Mouse (Mus musculus): ENCODE measurements around the gene Kdm8. TPM values are rescaled to one million over a fixed set of nuclear protein-coding genes. Genes with fewer than 3 reads are reported as not detected.

The Kdm8 gene
- total RNA-seq, 2 experiments from 2014 or later = 4.1 to 5.1 TPM

DNA sequence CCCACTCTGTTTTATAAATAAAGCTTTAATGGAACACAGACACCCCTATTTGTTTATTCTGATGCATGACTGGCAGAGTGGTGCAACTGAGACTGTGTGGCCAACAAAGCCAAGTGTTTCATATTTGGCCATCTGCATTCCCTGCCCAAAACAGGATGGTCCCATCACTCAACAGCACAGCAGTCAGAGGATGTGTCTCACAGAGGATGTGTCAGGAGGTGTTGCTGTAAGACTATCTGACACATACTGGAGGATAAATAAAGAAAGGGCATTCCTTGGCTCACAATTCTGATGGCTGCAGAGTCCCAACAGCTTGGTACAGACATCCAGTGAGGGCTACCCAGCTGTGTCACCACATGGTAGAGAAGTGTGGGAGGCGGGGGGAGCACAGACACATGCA is 6.2 kb downstream of the Kdm8 start:
- DNase-seq (ENCODE audit: low spot score in 2 of 2) = no peak
- intact Hi-C loops (cut with DNase I) = no loop called here

DNA sequence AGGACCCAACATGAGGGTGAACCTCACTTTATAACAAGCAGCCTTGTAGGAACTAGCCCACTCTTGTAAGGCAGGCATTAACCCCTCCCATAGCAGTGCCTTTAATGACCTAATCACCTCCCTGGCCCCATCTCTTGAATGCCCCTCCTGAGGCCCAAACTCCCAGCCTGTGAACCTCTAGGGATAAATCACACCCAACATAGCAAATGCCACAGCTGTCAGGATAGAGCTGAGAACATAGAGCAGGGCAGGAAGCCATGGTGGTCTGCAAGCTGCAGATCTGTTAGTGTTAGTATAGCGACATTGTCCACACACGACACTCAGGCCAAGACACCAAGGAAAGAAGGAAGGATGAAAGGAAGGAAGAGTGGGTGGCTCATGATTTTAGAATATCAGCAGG is 6.6 kb downstream of the Kdm8 start:
- DNase-seq (ENCODE audit: low spot score in 2 of 2) = no peak
- intact Hi-C loops (cut with DNase I) = no loop called here

DNA sequence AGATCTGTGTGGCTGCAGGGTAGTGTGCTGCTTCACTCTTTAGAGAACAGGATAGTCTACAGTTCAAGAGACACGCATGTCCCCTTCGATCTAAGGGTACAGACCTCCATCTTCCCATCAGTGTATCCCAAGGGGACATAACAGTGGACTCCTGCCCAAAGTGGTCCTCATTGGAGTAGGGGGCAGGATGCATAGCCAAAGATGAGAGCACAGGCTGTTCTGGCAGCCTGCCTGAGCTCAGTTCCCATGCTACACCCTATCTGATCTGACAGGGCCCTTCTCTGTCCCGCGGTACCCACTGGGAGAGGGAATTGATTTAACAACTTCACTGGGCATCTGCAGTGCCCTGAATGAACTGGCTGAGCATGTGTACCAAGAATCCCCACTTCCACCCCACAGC is 9.2 kb downstream of the Kdm8 start:
- DNase-seq (ENCODE audit: low spot score in 2 of 2) = no peak
- intact Hi-C loops (cut with DNase I) = no loop called here

DNA sequence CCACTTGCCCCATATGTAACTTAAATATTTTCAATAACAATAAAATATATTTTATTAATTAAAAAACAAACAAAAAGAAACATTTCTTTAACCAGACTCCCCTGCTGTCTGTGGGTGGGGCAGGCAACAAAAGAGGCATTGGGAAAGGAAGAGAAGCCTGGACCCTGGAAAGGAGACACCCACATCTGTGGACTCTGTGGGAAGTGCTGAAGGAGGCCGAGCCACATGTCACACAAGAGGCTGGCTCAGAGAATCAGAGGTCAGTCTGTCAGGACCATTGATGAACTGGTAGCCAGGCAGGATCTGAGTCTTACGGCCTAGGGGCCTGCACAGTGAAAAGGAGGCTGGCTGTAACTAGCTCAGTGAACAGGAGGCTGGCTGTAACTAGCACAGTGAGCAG is 17.7 kb downstream of the Kdm8 start:
- intact Hi-C loops (cut with DNase I) = no loop called here
- no peak for DNase-seq (ENCODE audit: low spot score in 2 of 2)

DNA sequence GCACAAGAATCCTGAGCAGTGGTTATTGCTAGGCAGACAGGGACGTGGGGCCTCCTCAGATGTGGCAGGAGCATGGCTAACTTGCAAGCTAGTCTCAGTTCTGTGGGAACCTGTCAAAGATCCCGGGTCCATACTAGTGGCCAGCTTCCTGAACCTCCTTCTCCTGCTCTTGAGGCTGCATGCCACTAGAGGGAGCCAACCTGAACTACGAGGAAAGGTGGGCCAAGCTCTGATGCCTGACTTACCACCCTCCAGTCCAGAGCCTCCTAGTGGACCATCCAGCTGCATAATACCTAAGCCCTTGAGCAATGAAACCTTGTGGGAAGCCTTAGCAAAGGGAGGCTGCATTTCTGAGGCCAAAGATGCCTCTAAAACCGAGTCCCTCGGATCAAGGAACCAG is 25.5 kb downstream of the Kdm8 start:
- DNase-seq (ENCODE audit: low spot score in 2 of 2) = peak; percentile 53 to 63
- intact Hi-C loops (cut with DNase I) = loop anchor here (2.0 kb wide), 1 partner anchor 169 kb away; no protein-coding TSS in a partner anchor

DNA sequence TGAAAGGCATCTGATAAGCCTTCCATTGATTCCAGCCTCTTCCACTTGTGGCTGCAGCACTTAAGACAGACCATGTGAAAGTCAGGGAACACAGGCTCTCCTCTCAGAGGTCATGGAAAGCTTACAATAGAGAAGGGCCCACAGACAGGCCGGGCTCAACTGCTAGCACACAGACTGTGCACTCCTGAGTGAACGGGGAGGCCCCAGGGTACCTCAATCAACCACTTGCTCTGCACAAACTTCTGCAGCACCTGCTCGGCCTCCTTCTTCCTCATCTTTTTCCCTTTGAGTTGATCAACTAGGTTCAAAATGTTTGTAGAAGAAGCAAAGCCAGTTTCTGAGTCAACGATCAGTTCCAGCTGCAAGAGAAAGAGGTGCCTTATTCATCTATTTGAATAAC is 26.4 kb downstream of the Kdm8 start:
- intact Hi-C loops (cut with DNase I) = loop anchor here (2.0 kb wide), 1 partner anchor 168 kb away; no protein-coding TSS in a partner anchor

DNA sequence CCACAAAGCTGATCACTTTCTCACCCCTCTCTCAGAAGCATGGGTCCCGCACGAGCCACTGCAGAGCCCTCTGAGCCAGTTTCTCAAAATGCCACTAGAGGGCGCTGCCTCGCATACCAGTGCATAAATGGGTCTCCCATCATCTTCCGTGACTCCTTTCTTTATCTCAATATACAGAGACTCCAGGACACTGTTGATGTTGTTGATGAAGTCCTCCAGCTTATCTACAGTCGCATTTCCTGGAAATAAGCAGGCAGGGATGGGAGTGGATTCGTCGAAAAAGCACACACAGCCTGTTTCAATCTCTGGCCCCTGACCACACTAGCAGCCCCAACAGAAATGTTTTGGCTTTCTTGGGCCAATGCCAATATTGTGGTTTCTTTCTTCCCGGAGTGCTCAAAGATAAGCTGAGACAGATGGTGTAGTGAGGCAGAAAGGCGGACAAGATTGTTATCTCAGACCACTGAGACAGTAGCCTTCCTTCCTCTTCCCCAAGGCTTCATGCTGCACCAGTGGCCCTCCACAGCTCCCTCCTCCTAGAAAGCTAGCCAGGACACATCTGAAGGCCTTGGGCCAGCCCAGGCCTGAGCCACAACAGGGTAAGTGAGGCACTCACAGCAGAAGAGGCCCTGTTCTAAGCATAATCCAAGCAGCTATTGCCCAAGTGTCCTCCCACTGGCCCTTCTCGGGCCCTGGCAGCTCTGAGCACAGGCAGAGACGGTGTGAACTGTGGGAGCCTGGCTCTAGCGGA is 27.7 kb downstream of the Kdm8 start:
- DNase-seq (ENCODE audit: low spot score in 2 of 2) = peak; percentile 62 to 77
- intact Hi-C loops (cut with DNase I) = loop anchor here (1.0 to 2.0 kb wide), 2 partner anchors 109 to 167 kb away; no protein-coding TSS in a partner anchor

More for the DNA sequence above, 26.4 kb downstream of the Kdm8 start:
- DNase-seq (ENCODE audit: low spot score in 2 of 2) = no peak

DNA sequence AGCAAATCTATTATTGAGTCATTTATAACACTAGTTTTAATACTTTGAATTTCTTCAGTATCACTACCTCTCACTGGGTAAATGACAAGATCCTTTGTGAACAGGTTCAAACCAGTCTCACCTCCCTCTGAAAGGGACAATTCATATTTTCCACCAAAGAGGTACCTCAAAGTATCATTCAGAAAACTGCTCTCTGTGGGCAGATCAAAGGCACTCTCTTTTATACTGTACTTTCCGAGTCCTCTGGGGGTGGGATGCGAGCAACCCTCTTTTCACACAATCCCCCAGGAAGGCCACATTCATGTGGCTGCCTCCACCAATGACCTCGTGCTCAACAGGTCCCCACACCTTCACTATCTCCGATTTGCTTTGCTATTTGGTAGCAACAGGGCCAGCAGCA is 30.1 kb downstream of the Kdm8 start:
- intact Hi-C loops (cut with DNase I) = no loop called here
- DNase-seq (ENCODE audit: low spot score in 2 of 2) = no peak

DNA sequence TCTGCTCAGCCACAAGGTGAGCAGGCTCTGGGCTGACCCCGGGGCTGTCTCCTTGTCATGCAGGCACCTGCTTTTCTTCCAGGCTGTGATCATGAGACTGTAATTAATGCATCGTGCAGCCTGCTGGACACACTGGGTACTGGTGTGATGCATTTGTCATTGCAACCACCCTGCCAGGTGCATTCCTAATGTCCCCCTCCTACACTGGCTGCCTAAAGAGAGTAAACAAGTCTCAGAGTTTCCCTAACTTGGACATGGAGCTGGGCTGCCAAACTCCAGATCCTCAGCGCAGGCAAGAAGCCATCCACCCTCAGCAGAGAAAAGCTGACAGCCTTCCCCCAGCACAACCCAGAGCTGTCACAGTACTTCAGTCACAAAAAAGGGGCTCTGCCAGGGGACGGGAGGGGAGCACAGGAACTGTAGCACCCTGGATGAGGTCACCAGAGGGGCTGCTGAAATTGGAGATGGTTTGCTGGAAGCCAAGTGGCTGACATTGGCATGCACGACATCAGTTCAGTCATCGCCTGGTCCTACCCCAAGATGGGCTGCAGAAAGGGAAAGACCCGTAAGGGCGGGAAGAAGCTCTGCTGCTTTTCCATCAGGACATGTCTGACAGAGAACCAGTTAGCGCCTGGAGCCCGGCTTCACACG is 31.2 kb downstream of the Kdm8 start:
- DNase-seq (ENCODE audit: low spot score in 2 of 2) = no peak
- intact Hi-C loops (cut with DNase I) = no loop called here

DNA sequence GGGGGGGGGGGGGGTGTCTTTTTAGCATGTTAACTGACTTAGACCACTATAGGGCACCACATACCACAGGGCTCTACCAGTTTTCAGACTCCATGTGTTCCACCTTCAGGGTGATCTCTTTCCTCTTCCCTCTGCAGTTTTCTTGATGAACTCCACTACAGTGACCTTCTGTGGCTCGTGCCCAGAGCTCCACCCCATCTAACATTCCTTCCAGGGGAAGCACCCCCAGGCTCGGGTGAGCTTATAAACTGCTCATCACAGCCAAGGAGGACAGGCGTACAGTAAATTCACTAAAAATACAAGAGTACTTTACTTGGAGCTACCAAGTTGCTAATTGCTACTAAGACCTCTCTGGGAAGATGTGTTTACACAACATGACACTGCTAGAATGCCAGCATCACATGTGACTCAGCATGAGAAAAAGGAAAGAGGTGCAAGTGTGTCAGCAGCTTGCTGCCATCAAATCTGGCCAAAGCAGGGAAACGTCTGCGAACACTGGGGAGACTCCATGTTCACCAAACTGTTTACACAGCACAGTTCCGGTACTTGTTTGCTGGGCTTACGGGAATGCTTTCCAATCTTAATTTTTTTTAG is 34.0 kb downstream of the Kdm8 start:
- intact Hi-C loops (cut with DNase I) = no loop called here

DNA sequence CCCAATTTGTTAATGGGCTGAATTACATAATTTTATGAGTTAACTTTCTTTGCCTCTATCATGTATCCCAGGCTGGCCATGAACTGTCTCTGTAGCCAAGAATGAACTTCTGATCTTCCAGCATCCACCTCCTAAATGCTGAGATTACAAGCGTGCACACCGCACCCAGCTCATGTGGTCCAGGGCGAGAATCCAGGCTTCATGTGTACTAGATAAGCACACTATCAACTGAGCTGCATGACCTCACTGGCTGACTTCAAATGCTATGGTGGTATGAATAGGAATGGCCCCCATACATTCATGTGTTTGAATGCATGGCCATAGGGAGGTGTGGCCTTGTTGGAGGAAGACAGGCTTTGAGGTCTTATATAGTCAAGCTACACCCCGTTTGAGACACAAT is 36.0 kb downstream of the Kdm8 start:
- intact Hi-C loops (cut with DNase I) = no loop called here

More for the DNA sequence above, 34.0 kb downstream of the Kdm8 start:
- DNase-seq (ENCODE audit: low spot score in 2 of 2) = no peak

DNA sequence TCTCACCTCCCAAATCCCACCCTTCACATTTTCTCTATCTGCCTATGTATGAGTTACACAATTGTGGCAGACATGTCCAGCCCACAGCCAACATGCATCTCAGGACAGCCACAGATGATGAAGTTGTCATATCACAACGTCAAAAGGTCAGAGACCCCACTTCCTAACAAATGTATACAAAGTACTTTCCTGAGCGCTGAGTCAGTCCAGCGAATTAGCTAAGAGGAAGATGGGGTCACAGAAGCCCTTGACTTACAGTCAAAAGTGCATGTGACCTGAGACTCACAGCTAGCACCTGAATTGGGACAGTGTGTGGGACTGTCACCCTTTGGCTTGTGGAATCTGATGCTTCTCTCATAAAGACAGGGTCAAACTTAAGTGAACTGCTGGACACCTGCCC is 37.9 kb downstream of the Kdm8 start:
- intact Hi-C loops (cut with DNase I) = no loop called here
- no peak for DNase-seq (ENCODE audit: low spot score in 2 of 2)

More for the DNA sequence above, 36.0 kb downstream of the Kdm8 start:
- DNase-seq (ENCODE audit: low spot score in 2 of 2) = no peak

DNA sequence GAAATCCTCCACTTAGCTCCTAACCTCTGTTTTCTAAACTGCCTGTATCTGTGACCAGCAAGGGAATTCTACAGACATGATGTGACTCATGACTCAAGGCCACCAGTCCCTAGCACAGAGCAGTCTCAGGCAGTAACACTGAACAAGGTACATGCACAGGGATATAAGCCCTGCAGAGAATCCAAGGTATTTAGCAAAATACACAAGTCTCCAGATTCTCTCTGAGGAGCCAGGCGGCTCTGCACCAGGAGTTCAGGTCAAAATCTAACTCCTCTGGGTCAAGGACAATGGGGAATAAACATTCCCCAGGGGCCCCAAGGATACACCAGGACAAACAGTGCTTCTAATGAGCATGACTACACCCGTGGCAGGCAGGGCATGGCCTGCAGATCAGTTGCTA is 38.4 kb downstream of the Kdm8 start:
- intact Hi-C loops (cut with DNase I) = no loop called here
- no peak for DNase-seq (ENCODE audit: low spot score in 2 of 2)

DNA sequence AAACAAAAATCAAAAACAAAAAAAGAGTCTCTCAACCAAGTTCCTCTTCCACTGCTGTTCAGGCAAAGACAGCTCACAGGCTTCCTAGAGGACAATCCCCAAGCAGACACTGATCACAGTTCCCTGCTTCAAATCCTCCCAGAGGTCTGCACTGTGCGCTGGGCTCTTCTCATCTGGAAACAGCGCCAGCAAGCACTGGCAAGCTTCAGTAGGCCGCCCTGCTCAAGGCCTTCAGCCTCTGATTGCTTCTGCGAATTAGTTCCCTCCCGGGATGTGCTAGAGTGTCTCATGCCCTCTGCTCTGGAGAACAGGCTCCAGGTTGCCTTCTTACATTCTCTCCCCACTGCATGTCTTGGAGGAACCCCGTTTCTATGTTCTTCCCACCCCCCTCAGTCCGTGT is 40.3 kb downstream of the Kdm8 start:
- intact Hi-C loops (cut with DNase I) = no loop called here

DNA sequence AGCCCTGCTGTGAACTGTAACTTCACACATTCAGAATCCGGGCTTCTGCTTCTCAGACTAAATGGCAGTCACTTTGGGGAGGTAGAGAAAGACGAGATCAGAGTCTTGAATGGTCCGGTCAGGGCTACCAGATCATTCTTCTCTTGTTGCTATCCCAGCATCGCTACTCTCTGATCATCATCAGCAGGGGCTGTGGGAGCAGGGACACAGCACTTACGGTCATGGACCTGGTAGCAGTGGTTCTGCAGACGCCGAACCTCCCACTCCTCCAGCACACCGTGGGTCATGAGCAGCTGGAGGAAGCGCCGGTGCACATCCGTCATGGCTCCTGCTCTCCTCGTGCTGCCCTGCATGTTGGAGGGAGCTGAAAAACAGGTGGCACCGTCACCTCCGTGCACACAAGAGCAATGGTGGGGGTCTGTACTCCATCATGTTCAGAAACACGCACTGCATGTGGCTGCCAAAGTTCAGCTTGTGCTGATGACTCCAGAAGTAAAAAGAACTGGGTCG is 41.7 kb downstream of the Kdm8 start:
- intact Hi-C loops (cut with DNase I) = no loop called here
- no peak for DNase-seq (ENCODE audit: low spot score in 2 of 2)

More for the DNA sequence above, 40.3 kb downstream of the Kdm8 start:
- DNase-seq (ENCODE audit: low spot score in 2 of 2) = no peak

DNA sequence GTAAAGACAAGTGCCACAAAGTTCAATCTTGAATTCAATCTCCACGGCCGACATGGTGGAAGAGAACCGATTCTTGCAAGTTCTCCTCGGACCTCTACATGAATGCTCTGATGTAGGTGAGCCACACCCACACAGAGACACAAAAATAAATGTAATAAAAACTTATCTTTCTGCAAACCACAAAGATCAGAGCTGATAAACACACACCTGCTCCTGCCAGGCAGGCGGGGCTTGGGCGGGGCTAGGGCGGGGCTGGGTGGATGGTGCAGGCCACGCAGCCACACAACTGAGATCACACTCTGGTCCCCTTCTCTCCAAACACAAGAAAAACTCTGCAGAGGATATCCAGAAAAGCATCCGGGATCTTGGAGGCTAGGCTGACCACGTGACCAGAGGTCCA is 42.6 kb downstream of the Kdm8 start:
- DNase-seq (ENCODE audit: low spot score in 2 of 2) = no peak
- intact Hi-C loops (cut with DNase I) = no loop called here

DNA sequence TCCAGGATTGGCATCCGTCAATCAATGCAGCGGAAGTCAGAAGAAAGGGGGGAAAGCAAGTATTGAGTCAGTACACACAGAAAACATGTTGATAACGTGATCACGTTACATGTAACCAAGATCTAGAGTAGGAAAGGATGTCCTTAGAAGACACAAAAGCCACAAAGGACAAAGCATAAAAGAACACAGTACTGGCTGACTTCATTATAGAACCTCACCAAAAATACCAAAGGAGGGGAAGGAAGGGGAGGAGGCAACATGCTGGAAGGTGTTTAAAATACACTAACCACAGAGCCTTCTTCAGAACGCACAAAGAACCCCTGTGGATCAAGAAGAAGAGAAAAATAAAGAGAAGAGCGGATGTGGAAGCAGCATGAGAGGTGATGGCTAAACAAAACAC is 44.2 kb downstream of the Kdm8 start:
- DNase-seq (ENCODE audit: low spot score in 2 of 2) = no peak
- intact Hi-C loops (cut with DNase I) = no loop called here

DNA sequence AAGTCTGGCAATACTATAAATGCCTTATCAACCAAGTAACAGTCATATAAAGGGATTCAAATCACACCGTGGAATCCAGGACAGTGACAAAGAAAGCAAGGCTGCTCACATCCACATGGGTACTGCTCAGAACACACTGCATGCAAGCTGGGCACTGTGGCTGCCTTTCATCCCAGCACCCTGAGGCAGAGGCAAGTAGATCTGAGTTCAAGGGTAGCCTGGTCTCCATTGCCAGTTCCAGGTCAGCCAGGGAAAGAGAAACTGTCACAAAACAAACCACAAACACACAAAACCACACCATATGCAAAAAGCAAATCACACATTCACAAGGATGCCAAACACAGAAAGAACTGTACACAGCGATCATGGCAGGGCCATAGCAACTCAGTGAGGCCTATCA is 45.2 kb downstream of the Kdm8 start:
- intact Hi-C loops (cut with DNase I) = loop anchor here (5.0 kb wide), 2 partner anchors 63 to 93 kb away; partner anchors contain the start of gene Il4ra

DNA sequence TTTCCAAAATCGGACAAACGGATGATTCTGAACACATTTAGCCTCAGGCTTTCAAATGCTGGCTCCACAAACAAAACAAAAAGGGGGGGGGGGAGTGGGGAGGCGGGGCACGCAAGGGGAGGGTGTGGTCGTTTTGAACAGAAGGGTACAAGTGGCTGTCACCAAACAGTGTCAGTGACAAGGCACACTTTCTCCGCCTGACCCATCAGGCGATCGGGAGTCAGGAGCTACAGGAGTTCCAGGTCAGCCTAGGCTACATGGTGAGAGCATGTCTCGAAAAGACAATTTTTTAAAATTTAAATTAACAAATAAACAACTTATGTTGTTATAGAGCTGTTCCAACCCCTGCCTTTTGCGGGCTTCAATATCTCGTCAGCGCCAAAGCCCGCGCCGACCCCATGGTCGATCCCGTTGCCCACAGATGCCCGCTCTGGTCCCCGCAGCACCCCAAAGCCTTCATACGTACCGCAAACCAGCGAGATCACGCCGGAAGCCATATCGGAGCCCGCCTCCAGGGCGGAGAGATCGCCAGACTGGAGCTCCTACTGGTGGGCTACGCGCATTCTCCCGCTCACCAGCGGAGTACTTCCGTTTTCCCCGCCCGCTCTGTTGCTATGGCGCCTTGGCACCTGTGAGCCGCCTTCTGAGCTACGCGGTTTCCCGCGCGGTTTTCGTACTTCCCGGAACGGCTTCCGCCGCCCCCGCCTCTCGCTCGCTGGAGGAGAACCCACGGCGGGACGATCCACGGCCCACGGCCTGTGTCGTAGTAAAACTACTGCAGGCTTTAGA is 46.7 kb downstream of the Kdm8 start, which contains the start of gene Nsmce1:
Gene Nsmce1 (minus strand): TSS at position 650 of the 789 bp plus-strand sequence.
- intact Hi-C loops (cut with DNase I) = loop anchor here (5.0 kb wide), 2 partner anchors 61 to 91 kb away; partner anchors contain the start of gene Il4ra
- peak; percentile 95 to 96 for DNase-seq (ENCODE audit: low spot score in 2 of 2)

More for the DNA sequence above, 45.2 kb downstream of the Kdm8 start:
- no peak for DNase-seq (ENCODE audit: low spot score in 2 of 2)

All from left cerebral cortex, postnatal 36 days (tissue).